Mouse (Mus musculus): ENCODE measurements around the gene Srrd.

DNA sequence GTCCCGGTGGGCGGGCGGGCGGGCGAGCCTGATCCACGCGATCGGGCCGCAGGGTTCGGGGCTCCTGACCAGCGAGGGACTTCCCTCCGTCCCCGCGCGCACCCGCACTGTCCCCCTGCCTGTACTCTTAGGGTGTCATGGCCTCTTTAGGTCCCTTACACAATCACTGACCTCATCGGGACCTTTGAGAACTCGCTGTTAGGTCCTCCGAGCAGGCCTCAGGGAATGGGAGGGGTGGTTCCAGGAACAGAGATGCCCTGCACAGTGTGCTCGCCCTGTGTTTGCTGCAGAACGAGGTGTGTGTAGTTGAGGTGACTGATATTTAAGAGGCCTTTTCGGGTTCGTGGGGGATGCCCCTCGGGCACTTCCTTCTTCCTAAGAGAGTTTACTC lies 360 bp upstream of the Srrd start:
- TF ChIP-seq EP300 (IDR thresholded peaks at IDR 0.05; ENCODE audit: low read depth) (no peak), CTCF (IDR thresholded peaks at IDR 0.05; ENCODE audit: low read depth) (no peak)

Data from liver, postnatal 0 days (tissue).